Mouse (Mus musculus): ENCODE measurements around the gene Vmo1. TPM values are rescaled to one million over a fixed set of nuclear protein-coding genes. Genes with fewer than 3 reads are reported as not detected.
"Not testable (repeated sequence)": the region's sequence is repeated elsewhere in the genome, so short reads cannot be mapped to it uniquely, and the experiment has no call there.

Vmo1 gene
- polyA plus RNA-seq, 1 experiment: 1.6 TPM

- DNase-seq (ENCODE audit: extremely low spot score in 1 of 2, low spot score in 1 of 2): no peak
Observed at GRCm38 (mm10) chr11:70474872-70475534, 39.4 kb downstream of the Vmo1 start.

- not testable (repeated sequence) for DNase-seq (ENCODE audit: extremely low spot score in 1 of 2, low spot score in 1 of 2)
Observed at GRCm38 (mm10) chr11:70473291-70473690, 41.1 kb downstream of the Vmo1 start.

GRCm38 (mm10) chr11:70472716-70473115 lies 41.7 kb downstream of the Vmo1 start:
- no peak for DNase-seq (ENCODE audit: extremely low spot score in 1 of 2, low spot score in 1 of 2)

DNA sequence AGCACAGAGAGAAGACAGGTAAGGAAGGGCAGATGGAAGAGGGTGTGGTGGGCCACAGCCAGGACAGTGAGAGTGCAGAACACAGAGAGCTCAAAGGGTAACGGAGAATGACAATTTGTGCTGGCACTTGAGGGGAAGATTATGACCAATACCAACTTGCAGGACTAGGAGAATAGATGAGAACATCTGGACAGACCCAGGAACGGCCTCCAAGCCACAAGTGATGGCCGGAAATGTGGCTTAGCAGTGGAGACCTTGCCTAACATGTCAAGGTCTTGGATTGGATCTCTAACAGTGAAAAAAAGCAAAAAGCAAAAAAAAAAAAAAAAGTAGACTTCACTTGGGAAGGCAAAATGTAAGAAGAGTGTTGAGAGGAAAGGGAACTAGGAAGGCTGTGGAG lies 44.7 kb downstream of the Vmo1 start:
- no peak for DNase-seq (ENCODE audit: extremely low spot score in 1 of 2, low spot score in 1 of 2)

DNA sequence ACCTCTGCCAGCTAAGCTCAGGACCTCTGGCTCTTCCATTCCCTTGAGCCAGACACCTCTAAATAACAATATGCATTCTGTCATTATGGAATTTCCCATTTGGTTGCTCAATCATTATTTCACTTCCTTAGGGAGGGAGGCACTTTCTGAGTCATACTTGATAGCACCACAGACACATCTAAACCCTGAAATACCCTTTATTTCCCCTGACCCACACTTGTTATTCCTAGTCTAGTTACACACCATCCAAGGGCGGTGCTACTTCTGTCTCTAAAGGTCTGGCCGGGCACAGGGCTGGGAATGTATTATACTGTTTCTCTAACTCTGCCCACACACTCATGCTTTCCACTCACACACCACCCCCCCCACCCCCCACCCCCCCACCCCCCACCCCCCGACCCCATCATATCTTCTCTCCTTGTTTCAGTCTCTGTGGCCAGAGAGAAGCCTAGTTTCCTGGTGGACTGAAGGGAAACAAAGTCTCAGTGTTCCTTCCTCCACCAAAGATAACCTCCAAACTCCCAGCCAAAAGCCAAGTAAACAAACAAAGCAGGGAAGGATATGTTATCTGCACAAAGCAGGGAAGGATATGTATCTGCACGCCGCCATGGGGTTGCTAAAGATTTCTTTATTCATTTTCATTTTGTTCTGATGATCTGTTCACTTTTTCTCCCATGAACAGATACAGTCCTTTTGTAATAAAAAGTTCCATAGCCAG lies 46.4 kb downstream of the Vmo1 start:
- DNase-seq (ENCODE audit: extremely low spot score in 1 of 2, low spot score in 1 of 2): no peak

DNA sequence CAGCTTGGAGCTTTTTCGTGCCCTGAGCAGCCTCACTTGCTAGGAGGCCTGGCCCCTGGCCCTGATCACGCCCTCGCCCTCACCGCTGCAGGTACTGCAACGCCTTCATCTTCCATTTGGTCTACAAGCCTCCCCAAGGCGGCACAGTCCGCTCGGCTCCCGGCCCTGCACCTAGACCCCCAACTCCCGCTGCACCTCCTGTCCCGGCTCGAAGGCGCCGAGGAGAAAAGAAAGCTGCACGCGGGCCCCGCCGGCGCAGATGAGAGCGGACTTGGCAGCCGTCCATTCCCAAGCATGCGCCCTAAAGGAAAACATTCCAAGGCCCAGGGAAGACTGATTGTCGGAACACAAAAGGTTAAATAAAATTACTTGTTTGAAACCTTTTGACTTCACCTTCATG lies 48.6 kb downstream of the Vmo1 start:
- DNase-seq (ENCODE audit: extremely low spot score in 1 of 2, low spot score in 1 of 2): no peak

- no peak for DNase-seq (ENCODE audit: extremely low spot score in 1 of 2, low spot score in 1 of 2)
Observed at GRCm38 (mm10) chr11:70465211-70465610, 49.2 kb downstream of the Vmo1 start.

- no peak for DNase-seq (ENCODE audit: extremely low spot score in 1 of 2, low spot score in 1 of 2)
Observed at GRCm38 (mm10) chr11:70463970-70464369, 50.4 kb downstream of the Vmo1 start.

Other genes with a start within 250 kb of the Vmo1 start
- gene Alox12e, start 192.0 kb downstream of the Vmo1 start, polyA plus RNA-seq (2012; rRNA removed): 0.13 and 0.24 TPM in 2 replicates
- gene Alox15, start 162.6 kb downstream of the Vmo1 start, polyA plus RNA-seq (2012; rRNA removed): 0.26 and 0.84 TPM in 2 replicates
- gene Pelp1, start 104.6 kb downstream of the Vmo1 start, polyA plus RNA-seq (2012; rRNA removed): 19.3 and 20.9 TPM in 2 replicates
- gene Arrb2, start 82.0 kb downstream of the Vmo1 start, polyA plus RNA-seq (2012; rRNA removed): 64.1 and 69.8 TPM in 2 replicates
- 15.8 and 17.3 TPM in 2 replicates for gene Med11, start 62.7 kb downstream of the Vmo1 start, polyA plus RNA-seq (2012; rRNA removed)
- 0.57 and 0.72 TPM in 2 replicates for gene Zmynd15, start 55.2 kb downstream of the Vmo1 start, polyA plus RNA-seq (2012; rRNA removed)
- gene Cxcl16, start 54.6 kb downstream of the Vmo1 start, polyA plus RNA-seq (2012; rRNA removed): 3.2 and 3.7 TPM in 2 replicates
- 0.65 and 1.1 TPM in 2 replicates for gene Tm4sf5, start 9.4 kb downstream of the Vmo1 start, polyA plus RNA-seq (2012; rRNA removed)
- 0.13 TPM in 1 of 2 replicates, not detected in the other for gene Gltpd2, start 4.6 kb upstream of the Vmo1 start, polyA plus RNA-seq (2012; rRNA removed)
- gene Psmb6, start 10.8 kb upstream of the Vmo1 start, polyA plus RNA-seq (2012; rRNA removed): 245 and 249 TPM in 2 replicates
- gene Gm40193, start 18.3 kb upstream of the Vmo1 start, polyA plus RNA-seq (2012; rRNA removed): not detected in 2 replicates
- 23.4 and 28.6 TPM in 2 replicates for gene Pld2, start 25.4 kb upstream of the Vmo1 start, polyA plus RNA-seq (2012; rRNA removed)
- gene Mink1, start 48.3 kb upstream of the Vmo1 start, polyA plus RNA-seq (2012; rRNA removed): 285 and 322 TPM in 2 replicates
- gene 4930544D05Rik, start 101.2 kb upstream of the Vmo1 start, polyA plus RNA-seq (2012; rRNA removed): not detected in 2 replicates
- gene Chrne, start 104.6 kb upstream of the Vmo1 start, polyA plus RNA-seq (2012; rRNA removed): 0.30 and 0.42 TPM in 2 replicates
- not detected in 2 replicates for gene Gp1ba, start 124.5 kb upstream of the Vmo1 start, polyA plus RNA-seq (2012; rRNA removed)
- 119 and 125 TPM in 2 replicates for gene Rnf167, start 132.6 kb upstream of the Vmo1 start, polyA plus RNA-seq (2012; rRNA removed)
- gene Slc25a11, start 132.9 kb upstream of the Vmo1 start, polyA plus RNA-seq (2012; rRNA removed): 132 and 138 TPM in 2 replicates
- gene Pfn1, start 140.0 kb upstream of the Vmo1 start, polyA plus RNA-seq (2012; rRNA removed): 273 and 299 TPM in 2 replicates
- gene Eno3, start 142.6 kb upstream of the Vmo1 start, polyA plus RNA-seq (2012; rRNA removed): 23.9 and 28.4 TPM in 2 replicates
- 93.4 and 104 TPM in 2 replicates for gene Spag7, start 154.8 kb upstream of the Vmo1 start, polyA plus RNA-seq (2012; rRNA removed)
- 95.6 and 121 TPM in 2 replicates for gene Camta2, start 173.5 kb upstream of the Vmo1 start, polyA plus RNA-seq (2012; rRNA removed)
- gene Inca1, start 185.5 kb upstream of the Vmo1 start, polyA plus RNA-seq (2012; rRNA removed): 3.5 and 3.9 TPM in 2 replicates
- gene Kif1c, start 185.9 kb upstream of the Vmo1 start, polyA plus RNA-seq (2012; rRNA removed): 45.2 and 48.5 TPM in 2 replicates
- gene Zfp3, start 249.6 kb upstream of the Vmo1 start, polyA plus RNA-seq (2012; rRNA removed): 8.7 and 9.8 TPM in 2 replicates

Data from frontal cortex, adult 2 months (tissue).